Mouse (Mus musculus): ENCODE measurements around the gene Gfra4. TPM values are rescaled to one million over a fixed set of nuclear protein-coding genes. Genes with fewer than 3 reads are reported as not detected.
"Not testable (repeated sequence)": the region's sequence is repeated elsewhere in the genome, so short reads cannot be mapped to it uniquely, and the experiment has no call there.

The Gfra4 gene
- total RNA-seq, 2 experiments from 2014 or later: 52.8 to 56.6 TPM

GRCm38 (mm10) chr2:131052862-131053418 is 10.1 kb upstream of the Gfra4 start:
- no peak for DNase-seq (ENCODE audit: low spot score in 2 of 2)

- DNase-seq (ENCODE audit: low spot score in 2 of 2): no peak
Observed at GRCm38 (mm10) chr2:131052043-131052442, 9.2 kb upstream of the Gfra4 start.

- no peak for DNase-seq (ENCODE audit: low spot score in 2 of 2)
Observed at GRCm38 (mm10) chr2:131046025-131046424, 3.1 kb upstream of the Gfra4 start.

DNA sequence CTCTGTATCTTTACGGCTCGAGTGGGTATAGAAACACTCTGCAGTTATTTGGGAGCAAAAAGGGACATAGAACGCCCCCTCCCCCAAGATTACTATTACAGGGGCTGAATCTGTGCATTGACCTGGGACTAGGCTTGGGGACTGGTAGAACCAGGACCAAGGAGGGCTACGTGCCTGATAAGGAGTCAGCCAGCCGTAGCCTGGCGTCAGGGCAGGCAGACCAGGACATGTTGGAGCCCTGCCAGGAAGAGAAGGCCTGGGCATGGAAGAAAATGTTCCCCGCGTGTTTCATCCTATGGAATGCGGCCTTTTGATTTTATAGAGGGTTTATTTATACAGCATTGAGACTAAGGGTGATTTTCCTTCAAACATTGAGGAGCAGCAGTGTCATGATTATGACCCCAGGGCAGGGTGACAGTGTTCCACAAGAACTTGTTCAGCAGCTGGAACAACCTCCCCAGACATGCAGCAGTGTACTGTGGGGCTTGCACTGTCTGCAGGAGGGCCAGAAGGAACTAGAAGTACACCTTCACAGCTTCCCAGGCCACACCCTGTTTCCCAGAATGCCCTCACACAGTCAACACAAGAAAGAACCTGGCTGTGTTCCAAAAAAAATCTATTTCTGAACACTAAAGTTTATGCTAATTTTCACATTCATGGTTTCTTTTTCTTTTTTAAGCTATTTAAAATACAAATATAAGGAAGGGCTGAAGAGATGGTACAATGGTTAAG is 2.3 kb upstream of the Gfra4 start:
- DNase-seq (ENCODE audit: low spot score in 2 of 2): no peak

DNA sequence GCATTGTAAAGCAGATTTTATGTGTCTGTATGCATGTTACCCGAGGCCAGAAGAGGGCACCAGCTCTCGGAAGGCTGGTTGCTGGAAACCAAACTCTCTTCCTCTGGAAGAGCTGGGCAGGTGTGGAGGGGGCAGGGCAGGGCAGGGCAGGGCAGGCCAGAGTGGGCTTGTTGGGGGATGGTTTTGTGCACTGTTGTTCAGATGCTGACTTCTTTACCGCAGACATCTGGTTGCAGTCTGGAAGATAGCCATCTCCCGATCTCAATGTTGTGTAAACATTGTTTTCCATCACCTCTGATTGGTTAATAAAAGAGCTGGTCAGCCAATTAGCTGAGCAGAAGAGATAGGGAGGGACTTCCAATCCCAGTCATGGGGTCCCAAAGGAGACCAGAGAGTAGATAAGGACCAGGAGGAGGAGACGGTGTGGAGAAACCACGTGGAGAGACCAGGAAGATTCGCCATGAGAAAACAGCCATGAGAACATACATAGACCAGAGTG is 1.5 kb upstream of the Gfra4 start:
- no peak for DNase-seq (ENCODE audit: low spot score in 2 of 2)

- DNase-seq (ENCODE audit: low spot score in 2 of 2): peak; percentile 69 to 81
Observed at GRCm38 (mm10) chr2:131040854-131041825, 1.7 kb downstream of the Gfra4 start.

DNA sequence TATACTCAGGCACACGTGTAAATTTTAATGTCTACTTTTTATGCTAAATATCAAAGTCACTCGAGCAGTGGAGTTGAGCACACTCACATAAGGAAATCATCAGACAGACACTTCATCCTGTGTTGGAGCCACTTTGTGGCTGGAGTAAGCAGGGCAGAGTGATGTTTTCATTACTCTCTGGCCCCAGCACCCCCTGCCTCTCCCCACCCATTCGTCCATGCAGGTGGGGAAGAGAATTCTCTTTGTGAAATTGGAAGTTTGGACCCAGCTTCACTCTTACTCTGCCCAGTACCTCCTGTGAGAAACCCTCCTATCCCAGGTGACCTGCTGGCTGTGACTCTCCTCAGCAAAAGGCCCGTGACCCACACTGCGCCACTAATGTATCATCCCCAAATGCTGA is 4.2 kb downstream of the Gfra4 start:
- no peak for DNase-seq (ENCODE audit: low spot score in 2 of 2)

DNA sequence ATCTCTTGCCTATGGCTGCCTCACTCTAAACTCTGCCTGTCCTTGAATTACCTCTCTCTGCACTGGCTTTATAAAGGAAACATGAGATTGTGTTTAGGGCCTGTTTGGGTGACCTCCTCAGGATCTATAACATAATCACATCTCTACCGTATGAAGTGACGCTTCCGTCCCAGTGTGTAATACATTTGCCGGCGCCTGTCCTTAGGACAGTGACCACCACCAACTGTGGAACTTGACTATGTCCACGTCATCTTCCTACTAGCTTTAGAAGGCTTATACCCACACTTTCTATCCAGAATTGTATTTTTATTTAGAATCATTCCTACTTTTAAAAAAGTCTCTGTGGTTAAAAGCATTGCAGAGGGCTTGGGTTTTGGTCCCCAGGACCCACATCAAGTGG is 4.7 kb downstream of the Gfra4 start:
- no peak for DNase-seq (ENCODE audit: low spot score in 2 of 2)

GRCm38 (mm10) chr2:131037226-131037990 is 5.5 kb downstream of the Gfra4 start:
- peak; percentile 41 to 62 for DNase-seq (ENCODE audit: low spot score in 2 of 2)

DNA sequence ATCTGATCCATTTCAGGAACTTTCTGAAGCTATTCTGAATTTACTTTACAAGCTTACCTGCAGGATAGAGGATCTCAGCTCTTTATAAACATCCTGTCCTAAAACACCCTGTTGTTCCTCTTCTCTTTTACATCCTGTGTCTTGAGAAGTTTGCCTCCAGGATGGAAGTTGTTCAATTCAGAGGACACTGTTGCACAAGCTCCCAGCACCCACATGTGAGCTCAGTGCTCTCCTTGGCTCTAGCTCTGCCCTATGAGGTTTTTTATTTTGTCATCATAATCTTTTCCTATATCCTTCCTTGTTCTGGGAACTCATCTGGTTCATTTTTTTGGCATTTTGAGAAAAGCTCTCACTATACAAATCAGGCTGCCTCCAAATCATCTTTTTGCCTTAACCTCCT is 6.1 kb downstream of the Gfra4 start:
- DNase-seq (ENCODE audit: low spot score in 2 of 2): no peak

GRCm38 (mm10) chr2:131036343-131036742 is 6.5 kb downstream of the Gfra4 start:
- DNase-seq (ENCODE audit: low spot score in 2 of 2): no peak

DNA sequence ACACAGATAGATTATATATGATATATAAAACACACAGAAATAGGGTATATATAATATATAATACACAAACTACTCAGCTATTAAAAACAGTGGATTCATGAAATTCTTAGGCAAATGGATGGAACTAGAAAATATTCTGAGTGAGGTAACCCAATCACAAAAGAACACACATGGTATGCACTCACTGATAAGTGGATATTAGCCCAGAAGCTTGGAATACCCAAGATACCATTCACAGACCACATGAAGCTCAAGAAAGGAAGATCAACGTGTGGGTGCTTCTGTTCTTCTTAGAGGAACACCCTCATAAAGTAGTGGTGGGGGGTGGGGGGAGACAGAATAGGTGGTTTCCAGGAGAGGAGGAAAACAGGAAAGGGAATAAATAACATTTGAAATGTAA is 11.5 kb downstream of the Gfra4 start:
- not testable (repeated sequence) for DNase-seq (ENCODE audit: low spot score in 2 of 2)

DNA sequence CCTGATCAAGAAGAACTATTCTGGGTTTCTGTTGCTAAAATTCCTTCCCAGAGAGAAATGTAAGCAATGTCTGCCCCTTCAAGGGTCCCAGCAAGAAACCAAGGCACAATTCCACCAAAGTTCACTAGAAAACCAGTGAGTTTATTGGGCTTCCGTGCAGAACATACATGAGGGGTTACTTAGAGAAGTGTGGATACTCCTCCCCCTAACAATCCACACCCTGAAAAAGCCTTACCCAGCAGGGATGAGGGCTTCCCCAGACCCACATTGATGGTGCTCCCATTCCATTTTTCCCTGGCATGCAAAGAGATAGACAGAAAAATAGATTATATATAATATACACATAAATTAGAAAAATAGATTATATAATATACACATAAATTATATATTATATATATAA is 11.9 kb downstream of the Gfra4 start:
- DNase-seq (ENCODE audit: low spot score in 2 of 2): no peak

DNA sequence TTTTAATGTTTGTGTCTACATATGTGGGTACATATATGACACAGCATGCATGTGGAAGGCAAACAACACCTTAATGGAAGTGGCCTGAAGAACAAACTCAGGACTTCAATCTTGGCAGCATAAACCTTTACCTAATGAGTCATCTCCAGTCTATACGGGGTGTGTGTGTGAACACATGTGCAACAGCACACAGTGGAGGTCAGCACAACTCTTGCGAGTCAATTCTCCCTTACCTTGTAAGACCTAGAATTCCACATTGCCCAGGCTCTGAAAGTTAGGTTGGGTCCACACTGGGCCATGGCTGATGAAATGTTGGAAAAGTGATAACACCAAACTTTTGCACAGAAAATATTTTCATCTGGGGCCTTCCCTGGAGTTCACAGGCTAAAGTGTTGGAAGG is 12.3 kb downstream of the Gfra4 start:
- no peak for DNase-seq (ENCODE audit: low spot score in 2 of 2)

DNA sequence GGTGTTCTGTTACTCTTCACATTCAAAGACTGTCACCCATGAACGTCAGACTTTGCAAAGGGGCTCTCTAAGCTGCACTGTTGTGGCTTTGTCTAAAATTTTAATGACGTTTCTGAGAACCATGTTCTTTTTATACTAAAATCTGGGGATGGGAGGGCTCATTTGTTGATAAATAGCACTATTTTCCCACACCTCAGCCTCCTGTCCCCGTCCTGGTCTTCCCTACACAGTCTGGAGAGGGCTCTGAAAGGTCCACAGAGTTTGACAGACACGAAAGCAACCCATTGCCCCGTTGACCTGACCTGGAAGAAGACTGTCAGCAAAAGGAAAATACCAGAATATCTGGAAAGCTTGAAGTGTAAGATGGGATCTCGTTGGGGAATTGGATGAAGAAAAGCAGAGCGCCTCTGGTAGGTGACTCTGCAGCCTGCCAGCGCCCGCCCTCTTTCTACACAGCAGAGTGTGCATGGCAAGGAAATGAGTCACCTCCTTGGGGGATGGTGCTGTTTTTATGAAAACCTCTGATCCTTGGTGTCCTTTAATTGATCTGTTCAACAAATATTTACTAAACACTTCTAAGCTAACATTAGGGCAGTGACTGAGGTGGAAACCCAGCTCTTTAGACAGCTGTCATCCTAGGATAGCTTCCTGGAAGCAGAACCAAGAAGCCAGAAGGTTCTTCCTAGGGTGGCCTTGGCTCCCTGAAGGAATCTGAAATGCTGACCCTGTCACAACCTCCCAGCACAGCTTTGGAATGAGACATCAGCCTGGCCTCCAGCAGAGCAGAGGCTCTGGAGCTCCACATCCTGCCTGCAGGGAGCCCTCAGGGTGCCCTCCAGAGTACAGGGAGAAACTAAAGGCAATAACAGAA is 13.6 kb downstream of the Gfra4 start:
- DNase-seq (ENCODE audit: low spot score in 2 of 2): no peak

DNA sequence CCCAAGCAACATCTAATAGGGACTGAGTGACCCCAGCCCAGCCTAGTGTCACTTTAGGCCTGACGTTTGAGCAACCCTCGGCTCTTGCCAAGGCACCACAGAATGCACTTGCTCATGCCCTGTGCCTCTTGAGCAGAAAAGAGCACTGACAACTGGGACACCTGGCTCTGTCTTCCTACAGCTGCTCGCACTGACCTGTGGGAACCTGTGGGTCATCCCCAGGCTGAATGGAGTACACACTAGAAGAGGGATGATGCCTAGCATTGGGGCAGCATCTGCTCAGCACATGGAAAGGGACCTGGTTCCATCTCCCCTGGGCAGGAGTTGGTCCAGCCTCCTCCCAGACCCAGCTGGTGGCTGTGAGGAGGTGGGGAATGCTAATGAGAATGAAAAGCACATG is 15.9 kb downstream of the Gfra4 start:
- DNase-seq (ENCODE audit: low spot score in 2 of 2): no peak

GRCm38 (mm10) chr2:131025230-131025629 is 17.7 kb downstream of the Gfra4 start:
- DNase-seq (ENCODE audit: low spot score in 2 of 2): no peak

GRCm38 (mm10) chr2:131010566-131010965 is 32.3 kb downstream of the Gfra4 start:
- DNase-seq (ENCODE audit: low spot score in 2 of 2): no peak

GRCm38 (mm10) chr2:131009123-131009522 is 33.8 kb downstream of the Gfra4 start:
- no peak for DNase-seq (ENCODE audit: low spot score in 2 of 2)

DNA sequence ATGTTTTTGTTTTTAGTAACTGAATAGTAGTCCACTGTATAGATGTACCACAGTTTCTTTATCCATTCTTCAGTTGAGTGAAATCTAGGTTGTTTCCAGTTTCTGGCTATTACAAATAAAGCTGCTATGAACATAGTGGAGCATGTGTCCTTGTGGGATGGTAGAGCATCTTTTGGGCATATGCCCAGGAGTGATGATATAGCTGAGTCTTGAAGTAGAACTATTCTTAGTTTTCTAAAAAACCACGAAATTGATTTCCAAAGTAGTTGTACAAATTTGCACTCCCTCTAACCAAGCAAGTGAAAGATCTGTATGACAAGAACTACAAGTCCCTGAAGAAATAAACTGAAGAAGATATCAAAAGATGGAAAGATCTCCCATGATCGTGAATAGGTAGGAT is 50.1 kb downstream of the Gfra4 start:
- DNase-seq (ENCODE audit: low spot score in 2 of 2): no peak
